Mouse (Mus musculus): ENCODE measurements around the gene Rnf145. TPM values are rescaled to one million over a fixed set of nuclear protein-coding genes. Genes with fewer than 3 reads are reported as not detected.
A peak's percentile ranks its signal among the peaks of the same experiment; 100 is the strongest.

Gene Rnf145
- total RNA-seq, 2 experiments from 2014 or later: 106 to 109 TPM

DNA sequence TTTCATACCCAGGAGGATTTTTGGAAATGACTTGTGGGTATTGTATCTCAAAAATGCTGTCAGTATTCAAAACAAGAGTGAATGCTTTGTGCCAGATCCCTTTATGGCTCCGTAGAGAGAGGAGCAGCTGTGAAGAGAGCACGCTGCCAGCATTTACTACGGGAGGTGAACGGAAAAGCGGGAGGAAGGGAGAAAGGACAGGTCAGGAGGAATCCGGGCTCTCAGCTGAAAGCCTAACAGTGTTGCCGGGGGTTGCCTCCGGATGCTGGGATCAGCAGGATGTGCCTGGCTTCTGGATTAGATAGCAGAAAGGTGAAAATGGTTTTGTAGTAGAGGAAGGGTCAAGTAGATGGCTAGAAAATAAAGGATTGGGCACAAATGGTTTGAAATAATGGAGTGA lies 11.6 kb downstream of the Rnf145 start:
- intact Hi-C loops (cut with DNase I): no loop called here

DNA sequence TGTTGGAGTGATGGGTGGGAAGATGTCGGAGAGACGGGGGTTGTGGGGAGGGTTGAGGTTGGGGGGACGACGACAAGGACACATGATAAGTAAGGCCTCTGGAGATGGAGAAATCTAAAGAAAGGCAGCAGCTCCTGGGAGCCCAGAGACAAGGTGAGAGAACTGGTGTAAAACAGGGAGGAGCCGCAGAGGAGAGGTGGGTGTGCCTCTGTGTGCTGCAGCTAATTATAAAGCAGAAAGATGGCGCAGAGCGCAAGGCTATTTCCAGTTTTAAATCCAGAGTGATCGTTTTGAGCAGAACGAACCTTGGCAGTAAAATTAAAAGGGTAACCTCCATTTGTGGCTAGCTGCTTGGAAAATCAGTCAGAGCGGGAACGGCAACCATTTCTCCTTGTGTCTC lies 12.1 kb downstream of the Rnf145 start:
- intact Hi-C loops (cut with DNase I): no loop called here
- no peak for DNase-seq (ENCODE audit: low spot score in 2 of 2)

More for the DNA sequence above, 11.6 kb downstream of the Rnf145 start:
- no peak for DNase-seq (ENCODE audit: low spot score in 2 of 2)

DNA sequence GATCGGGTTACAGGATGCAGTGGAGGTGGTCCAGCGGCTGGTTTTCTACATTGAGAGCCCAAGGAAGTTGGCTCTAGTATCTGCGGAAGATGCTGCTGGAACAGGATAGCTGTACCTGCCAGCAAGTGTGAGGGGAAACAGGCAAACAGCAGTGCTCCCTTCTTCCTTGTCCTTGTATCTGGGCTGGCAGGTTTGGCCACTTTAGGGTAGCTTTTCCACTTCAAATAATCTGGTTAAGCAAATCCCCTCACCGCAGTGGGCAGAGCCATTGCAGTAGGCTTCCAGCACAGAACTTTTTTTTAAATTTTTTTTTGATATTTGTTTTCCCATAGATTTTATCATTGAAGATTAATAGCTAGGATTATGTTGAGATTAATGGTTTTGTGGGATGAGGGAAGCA lies 12.9 kb downstream of the Rnf145 start:
- DNase-seq (ENCODE audit: low spot score in 2 of 2): no peak
- intact Hi-C loops (cut with DNase I): no loop called here

DNA sequence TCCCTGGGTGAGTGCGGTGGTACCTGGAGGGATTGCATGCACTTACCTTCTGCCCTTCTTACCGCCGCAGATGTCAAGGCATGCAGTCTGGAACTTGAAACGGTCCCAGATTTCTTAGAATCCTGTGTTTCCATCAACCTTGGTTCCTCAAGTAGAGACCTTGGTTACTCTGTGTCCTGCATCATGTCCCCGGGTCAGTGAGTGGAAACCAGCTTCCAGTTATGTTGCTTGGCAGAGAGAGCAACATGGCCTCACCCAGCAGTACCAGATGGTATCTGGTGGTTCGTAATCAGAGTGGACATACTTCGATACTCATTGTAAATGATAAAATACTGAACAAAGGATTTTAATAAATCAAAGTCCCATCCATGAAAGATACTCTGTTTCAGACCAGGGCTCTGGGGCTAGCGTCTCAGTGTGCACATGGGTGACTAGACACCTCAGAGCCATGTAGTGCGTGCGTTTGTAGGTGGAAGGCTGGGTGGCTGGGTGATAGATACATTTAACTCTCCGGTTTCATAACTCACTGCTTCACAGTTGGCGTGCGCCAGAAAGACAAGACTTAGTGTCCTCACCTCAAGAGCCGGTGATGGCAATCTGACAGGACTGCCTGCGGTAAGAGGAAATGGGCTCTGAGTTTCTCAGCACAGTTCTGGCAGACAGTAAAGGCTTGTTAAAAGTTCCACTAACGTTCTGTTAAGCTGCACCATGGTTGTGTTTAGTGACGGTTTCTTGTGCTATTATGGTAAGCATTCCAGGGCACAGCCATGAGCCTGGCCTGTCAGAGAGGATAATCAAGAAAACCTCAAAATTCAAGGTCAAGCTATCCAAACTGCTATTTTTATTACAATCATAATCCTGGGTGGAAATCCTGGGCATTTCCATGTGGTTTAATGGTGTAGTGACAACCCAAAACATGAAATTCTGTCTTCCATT lies 14.3 kb downstream of the Rnf145 start:
- no peak for DNase-seq (ENCODE audit: low spot score in 2 of 2)
- intact Hi-C loops (cut with DNase I): no loop called here

DNA sequence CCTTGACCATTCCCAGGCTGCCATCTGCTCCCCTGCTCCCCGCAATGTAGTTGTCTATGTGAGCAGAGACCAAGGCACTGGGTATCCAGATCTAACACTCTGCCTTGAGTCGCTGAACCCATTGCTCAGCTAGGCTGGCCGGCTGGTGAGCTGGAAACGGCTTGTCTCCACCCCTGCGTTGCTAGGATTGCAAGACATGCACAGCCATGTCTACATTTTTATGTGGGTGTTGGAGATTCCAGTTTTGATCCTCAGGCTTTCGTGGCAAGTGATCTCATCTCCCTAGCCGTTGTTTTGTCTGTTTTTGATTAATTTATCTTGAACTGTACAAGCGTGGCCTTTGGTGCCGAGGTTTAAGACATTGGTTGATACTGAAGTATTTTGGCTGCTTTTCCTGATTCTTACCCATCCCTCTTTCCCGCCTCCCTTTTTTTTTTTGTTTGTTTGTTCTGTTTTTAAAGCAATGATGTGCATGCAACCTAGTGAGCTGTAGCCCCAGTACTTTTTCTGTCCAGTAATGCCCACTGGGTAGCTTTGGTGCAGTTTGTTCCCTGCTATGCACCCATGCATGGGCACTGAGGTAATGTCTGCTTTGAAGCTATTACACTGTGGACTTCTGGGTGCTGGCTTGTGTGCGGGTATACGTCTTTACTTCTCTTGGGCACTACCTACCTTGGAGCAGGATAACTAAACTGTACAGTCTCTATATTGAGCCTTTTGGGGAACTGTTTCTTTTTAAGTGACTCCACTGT lies 16.4 kb downstream of the Rnf145 start:
- no peak for DNase-seq (ENCODE audit: low spot score in 2 of 2)
- intact Hi-C loops (cut with DNase I): no loop called here

DNA sequence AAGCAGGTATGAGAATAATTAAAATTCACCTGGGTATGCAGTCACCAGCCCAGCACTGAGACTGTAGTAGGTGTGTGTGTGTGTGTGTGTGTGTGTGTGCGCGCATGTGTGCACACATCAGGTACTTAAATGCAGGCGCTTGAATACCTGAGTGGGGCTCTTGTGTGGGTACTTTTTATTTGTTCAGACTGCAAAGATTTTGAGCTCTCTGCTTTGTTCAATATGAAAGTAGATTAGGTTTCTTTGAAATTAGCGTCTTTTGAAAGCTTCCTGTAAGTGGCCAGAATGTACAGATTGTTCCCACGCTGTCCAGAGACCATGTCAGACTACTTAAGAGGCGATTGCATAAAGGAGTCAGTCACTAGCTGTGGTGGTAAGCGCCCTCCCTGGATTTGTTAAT lies 18.6 kb downstream of the Rnf145 start:
- intact Hi-C loops (cut with DNase I): no loop called here
- no peak for DNase-seq (ENCODE audit: low spot score in 2 of 2)

DNA sequence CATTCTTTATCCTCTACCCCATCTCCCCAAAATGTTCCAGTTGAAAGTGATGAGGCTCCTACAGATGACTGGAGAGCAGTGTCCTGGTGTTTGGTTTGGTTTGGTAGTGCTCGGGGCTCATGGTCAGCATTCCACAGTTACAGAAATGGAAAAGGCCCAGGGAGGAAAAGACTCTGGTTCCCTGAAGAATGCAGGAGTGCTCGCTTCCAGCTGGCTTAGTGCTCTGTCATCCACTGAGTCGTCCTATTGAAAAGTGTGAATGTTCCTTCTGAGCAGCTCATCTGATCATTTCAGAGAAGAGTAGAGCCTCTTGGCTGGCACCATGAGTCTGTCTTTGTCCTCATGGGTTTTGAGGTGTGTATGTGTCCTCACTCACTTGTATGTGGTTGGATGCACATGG lies 19.3 kb downstream of the Rnf145 start:
- intact Hi-C loops (cut with DNase I): no loop called here
- DNase-seq (ENCODE audit: low spot score in 2 of 2): no peak

DNA sequence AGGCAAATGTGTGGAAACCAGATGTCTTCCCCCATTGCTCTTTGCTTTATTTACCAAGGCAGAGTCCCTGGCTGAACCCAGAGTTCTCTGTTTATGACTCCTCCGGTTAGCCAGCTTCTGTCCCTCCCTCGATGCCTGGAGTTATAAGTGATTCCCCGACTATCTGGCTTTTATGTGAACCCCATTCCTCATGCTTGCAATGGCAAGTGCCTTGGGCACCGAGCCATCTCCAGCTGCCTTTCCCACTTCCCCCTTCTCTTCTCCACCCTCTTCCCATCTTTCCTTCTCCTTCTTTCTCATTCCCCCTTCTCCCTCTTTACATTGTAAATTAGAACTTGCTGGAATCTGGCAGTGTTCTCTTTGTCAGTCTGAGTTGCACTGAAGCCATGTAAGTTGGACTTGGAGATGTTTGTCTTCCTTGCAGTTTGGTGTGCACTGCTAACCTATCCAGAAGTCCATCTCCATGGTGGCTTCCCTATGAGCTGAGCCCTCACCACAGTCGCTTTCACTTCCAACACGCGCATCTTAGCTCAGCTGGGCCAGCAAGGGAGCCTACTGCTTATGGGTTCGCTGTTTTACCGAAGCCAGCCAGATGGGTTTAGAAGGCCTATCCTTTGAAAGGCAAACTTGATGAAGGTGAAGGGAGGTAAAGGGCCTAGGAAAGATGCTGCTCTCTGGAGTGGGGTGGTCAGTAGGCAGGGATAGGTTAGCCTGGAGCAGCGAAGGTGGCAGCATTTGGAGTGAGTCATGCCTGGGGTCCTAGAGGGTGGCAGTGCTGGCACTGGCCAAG lies 19.9 kb downstream of the Rnf145 start:
- DNase-seq (ENCODE audit: low spot score in 2 of 2): no peak
- intact Hi-C loops (cut with DNase I): no loop called here

DNA sequence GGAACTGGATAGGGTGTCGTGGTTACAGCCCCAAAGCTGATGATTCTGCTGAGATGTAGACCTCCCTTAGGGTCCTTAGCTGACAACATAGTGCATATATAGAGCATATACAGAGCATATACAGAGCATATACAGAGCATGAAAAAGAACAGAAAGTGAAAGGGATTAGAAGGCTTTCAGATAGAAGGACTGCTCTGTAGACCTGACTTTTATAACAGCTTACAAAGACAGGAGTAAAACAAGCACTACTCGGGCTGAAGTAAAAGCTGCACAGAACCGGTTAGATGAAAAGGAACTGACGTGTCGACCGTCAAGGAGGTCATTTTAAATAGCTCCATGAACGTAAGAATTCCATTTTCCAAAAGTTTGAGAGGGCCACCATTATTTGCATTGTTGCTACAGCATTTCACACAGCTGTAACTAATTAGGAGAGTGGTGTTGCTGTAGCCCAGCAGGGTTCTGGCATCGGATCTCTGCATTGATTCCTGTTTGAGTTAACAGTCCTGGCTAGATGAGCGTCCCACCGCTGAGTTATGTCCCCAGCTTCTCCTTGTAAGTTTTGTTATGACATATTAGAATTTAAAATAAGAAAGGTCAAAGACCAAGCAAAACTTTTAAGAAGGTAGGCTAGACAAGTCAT lies 20.6 kb downstream of the Rnf145 start:
- no peak for DNase-seq (ENCODE audit: low spot score in 2 of 2)
- intact Hi-C loops (cut with DNase I): no loop called here

DNA sequence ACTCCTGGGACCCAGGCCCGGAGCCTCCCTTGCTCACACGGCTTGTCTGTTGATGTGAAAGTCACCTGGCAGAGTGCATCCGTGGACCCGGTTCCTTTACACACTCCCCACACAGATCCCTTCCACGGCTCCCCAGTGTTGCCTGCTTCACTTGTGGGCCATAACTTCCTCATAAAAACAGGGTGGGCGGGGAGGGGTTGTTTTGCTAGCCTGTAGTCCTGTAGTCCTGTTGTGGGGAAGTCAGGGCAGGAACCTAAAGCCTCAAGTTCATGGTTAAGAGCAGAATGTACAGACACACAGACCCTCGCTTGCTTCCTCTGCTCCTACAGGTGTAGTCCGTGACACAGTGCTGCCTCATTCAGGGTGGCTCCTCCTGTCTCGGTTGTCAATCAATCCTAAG lies 21.5 kb downstream of the Rnf145 start:
- intact Hi-C loops (cut with DNase I): no loop called here
- no peak for DNase-seq (ENCODE audit: low spot score in 2 of 2)

DNA sequence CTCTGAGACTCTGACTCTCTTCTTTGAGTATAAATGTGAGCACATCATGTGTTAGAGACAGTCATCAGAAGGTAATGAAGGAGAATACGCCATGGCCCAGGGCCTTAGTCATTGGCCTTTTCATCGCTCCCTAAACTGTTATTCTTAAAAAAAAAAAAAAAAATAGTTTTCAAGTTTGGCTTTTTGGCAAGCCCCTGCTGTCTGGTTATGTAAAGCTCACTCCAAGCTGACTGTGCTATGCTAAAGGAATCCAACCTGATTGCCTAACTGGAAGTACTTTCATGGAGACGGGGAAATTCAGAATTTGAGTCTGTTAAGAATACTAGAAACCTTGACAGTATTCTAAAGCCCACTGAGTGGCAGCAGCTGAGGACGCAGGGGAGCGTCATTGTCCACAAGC lies 22.5 kb downstream of the Rnf145 start:
- intact Hi-C loops (cut with DNase I): no loop called here

DNA sequence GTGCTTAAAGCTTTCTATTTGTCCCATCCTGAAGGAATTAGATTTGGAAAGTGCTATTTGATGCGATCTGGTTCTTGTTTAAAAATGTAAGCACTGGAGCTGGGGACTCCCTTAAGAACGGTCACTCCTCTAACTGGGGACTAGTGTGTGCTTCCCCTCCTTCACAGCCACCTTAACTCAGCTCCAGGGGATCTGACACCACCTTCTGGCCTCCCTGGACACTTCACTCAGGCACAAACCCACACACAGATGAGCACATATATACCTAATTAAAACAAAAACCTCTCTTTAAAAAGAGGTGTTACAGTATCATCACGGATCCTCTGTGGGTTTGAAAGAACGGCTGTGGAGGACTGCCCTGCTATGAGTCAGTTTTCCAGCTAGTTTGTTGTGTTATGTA lies 23.0 kb downstream of the Rnf145 start:
- no peak for DNase-seq (ENCODE audit: low spot score in 2 of 2)
- intact Hi-C loops (cut with DNase I): no loop called here

More for the DNA sequence above, 22.5 kb downstream of the Rnf145 start:
- no peak for DNase-seq (ENCODE audit: low spot score in 2 of 2)

DNA sequence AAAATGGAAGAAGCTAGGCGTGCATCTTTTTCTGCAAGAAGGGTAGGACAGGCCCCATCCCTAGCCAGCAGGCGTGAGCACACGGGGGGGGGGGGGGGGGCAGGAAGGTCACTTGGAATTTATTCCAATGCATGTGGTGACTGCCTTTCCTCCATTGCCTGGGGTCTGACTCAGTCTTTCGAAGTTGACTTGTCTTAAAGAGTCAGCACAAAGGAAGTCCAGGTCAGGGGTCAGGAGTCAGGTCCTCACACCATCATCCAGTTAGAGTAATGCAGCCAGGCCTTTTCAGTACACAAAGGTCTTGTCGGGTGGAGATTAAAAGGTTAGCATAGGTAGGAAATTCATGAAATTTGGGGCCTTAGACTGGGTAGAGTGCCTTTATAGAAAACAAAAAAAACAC lies 24.8 kb downstream of the Rnf145 start:
- no peak for DNase-seq (ENCODE audit: low spot score in 2 of 2)
- intact Hi-C loops (cut with DNase I): no loop called here

DNA sequence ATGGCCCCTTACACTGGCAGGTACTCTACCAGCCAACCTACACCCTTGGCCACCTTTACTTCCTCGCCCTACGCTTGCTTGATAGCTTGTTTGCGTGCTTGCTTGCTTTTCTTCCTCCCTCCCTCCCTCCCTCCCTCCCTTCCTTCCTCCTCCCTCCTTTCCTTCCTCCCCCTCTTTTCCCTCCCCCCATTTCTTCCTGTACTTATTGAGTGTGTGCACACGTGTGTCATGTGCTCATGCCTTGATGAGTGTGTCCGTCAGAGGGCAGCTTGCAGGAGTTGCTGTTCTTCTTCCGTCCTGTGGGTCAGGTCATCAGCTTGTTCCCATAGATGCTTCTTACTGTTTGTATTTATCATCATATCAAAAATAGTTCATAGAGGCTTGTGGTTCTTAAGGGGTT lies 25.2 kb downstream of the Rnf145 start:
- intact Hi-C loops (cut with DNase I): no loop called here
- no peak for DNase-seq (ENCODE audit: low spot score in 2 of 2)

DNA sequence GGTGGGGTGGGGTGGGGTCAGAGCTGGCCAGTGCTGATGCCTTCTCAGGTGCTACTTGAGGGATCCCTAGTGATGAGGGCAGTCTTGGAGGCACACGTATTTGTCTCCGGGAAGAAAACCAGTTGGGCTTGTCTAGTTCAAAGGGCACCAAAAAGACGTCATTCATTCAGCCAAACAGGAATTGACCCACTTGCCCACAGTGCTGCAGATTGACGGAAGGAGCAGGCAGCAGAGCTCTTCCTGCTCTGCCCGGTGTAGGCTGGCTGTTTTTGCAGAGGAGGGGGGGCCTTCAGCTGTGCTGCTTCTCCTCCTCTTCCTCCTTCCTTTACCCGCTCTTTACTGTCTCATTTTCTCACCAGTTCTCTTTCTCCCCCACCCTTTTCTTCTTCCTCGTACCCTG lies 26.4 kb downstream of the Rnf145 start:
- intact Hi-C loops (cut with DNase I): no loop called here
- no peak for DNase-seq (ENCODE audit: low spot score in 2 of 2)

DNA sequence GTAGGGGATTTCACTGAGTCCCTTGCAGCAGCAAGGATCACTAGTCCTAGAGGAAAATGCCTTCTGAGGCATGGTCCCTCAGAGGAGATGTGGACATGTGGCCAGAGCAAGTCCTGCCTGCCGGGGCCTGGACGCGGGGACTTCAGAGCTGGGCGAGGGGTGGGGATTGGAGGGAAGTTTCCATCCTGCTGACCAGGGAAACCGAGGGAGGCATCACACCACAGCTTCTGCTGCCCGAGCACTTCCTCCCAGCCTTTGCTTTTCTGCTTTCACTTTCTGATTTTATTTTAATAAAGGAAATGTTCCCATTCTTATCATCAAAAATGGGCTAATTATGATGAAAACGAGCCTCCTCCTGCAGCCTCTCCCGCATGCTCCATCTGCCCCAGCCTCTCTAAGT lies 27.5 kb downstream of the Rnf145 start:
- intact Hi-C loops (cut with DNase I): no loop called here
- no peak for DNase-seq (ENCODE audit: low spot score in 2 of 2)

DNA sequence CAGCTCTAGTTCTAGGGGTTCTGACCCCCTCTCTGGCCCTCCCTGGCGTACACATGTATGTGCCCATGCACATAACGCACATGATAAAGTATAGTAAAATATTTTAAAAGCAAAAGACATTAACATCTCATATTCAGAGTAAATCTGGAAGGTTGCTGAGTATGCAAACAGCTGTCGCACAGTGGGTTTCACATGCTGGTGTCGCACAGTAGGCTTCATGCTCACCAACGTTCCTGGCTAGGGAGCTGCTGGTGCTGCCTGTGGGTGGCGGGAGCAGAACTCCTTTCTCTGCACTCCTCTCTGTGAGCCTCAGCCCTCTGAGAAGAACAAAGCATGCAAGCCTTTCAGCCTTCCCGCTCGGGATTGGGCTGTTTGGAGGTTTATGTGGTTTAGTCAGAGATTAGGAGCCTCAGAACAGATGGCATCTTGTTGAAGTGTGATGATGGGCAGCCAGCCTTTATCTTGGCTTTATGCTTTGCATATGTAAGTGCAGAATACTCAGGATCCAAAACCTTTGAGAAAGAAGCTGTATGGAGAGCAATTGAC lies 29.0 kb downstream of the Rnf145 start:
- peak; percentile 39 to 44 for DNase-seq (ENCODE audit: low spot score in 2 of 2)
- intact Hi-C loops (cut with DNase I): no loop called here

DNA sequence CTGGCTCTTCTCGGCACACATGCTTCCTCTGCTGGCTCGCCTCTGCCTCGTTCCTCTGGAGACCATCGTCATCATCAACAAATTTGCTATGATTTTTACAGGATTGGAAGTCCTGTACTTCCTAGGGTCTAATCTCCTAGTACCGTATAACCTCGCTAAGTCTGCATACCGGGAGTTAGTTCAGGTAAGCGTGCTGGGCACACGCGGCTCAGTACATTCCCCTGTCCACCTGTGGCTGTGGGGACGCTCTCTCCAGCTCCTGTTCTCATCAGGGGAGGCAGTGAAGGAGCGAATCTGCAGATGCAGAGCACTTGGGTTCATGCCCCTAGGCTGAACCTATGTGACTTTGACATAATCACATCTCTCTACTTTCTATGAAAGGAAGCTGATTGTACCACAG lies 30.1 kb downstream of the Rnf145 start:
- intact Hi-C loops (cut with DNase I): no loop called here
- DNase-seq (ENCODE audit: low spot score in 2 of 2): no peak

DNA sequence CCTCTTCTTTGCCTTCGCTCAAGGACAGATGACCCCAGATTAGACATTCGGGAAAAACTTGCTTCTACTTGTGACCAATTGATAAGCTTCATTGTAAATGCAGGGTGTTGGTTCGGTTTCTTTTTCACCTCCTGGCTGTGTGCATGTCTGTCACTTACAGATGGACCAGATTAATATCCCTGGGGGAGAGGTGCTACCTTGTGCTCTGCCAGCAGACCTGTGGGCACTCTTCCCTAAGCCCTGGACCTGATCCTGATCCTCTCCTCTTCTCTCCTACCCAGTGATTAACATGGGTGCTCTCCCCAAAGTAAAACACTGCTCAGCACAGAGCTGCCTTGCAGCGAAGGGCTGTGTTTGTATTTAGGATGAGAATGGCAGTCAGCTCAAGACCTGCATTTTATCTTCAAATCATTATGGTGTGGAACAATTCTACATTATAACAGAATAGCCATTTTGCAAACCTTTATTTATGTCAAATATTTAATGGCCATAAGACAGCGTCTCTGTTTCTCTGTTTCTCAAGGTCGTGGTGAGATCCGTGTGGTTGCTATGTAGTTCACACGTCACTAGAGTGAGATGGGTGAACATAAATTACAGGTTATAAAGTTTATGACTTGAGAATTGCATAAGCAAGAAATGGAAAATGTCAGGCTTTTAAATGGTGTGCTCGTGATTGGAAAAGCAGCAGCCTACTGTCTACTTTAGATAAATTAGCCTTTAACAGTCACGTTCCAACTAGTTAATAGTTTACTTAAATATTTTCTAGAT lies 30.9 kb downstream of the Rnf145 start:
- no peak for DNase-seq (ENCODE audit: low spot score in 2 of 2)
- intact Hi-C loops (cut with DNase I): no loop called here
